Mouse (Mus musculus) frontal cortex, adult (tissue): Measurements from ENCODE around the gene Per1.
A peak's percentile ranks its signal among the peaks of the same experiment; 100 is the strongest.

Source experiments
- ATAC-seq: cut with Nextera tagmentation; 2 replicates; pipeline ENCODE4 v1.9.2; 2017; ENCODE audit warnings: mild to moderate bottlenecking, moderate library complexity, mixed read lengths; ENCODE audit not compliant: low TSS enrichment

The Per1 gene

GRCm38 (mm10) chr11:69114621-69115020 is 19.6 kb downstream of the Per1 start:
- ATAC-seq: no peak

GRCm38 (mm10) chr11:69116843-69117242 is 21.8 kb downstream of the Per1 start:
- no peak for ATAC-seq

GRCm38 (mm10) chr11:69117737-69118695 is 23.0 kb downstream of the Per1 start:
- peak; percentile 29 for ATAC-seq

- no peak for ATAC-seq
Observed at GRCm38 (mm10) chr11:69118765-69119164, 23.7 kb downstream of the Per1 start.

- no peak for ATAC-seq
Observed at GRCm38 (mm10) chr11:69119446-69120155, 24.6 kb downstream of the Per1 start.

- no peak for ATAC-seq
Observed at GRCm38 (mm10) chr11:69120221-69121000, 25.4 kb downstream of the Per1 start, which contains the start of gene Hes7. Gene Hes7, plus strand, starts transcription at chr11:69120404.

GRCm38 (mm10) chr11:69121001-69121740 is 26.2 kb downstream of the Per1 start:
- ATAC-seq: no peak

GRCm38 (mm10) chr11:69121741-69122335 is 26.8 kb downstream of the Per1 start:
- no peak for ATAC-seq

- ATAC-seq: peak; percentile 22; the same call in 1 of the 2 replicates
Observed at GRCm38 (mm10) chr11:69122336-69122951, 27.4 kb downstream of the Per1 start, which contains the start of gene 9130213A22Rik. Gene 9130213A22Rik, minus strand, starts transcription at chr11:69122589.

GRCm38 (mm10) chr11:69123056-69123692 is 28.2 kb downstream of the Per1 start:
- no peak for ATAC-seq

GRCm38 (mm10) chr11:69123693-69124497 is 28.9 kb downstream of the Per1 start:
- peak; percentile 28; the same call in 1 of the 2 replicates for ATAC-seq

GRCm38 (mm10) chr11:69124498-69124847 is 29.5 kb downstream of the Per1 start:
- ATAC-seq: no peak

GRCm38 (mm10) chr11:69125041-69125851 is 30.2 kb downstream of the Per1 start:
- peak; percentile 26; the same call in 1 of the 2 replicates for ATAC-seq

- no peak for ATAC-seq
Observed at GRCm38 (mm10) chr11:69125852-69125918, 30.7 kb downstream of the Per1 start, which contains the start of gene Aloxe3. Gene Aloxe3, plus strand, starts transcription at chr11:69125896.

GRCm38 (mm10) chr11:69125919-69126705 is 31.1 kb downstream of the Per1 start:
- ATAC-seq: no peak

- ATAC-seq: no peak
Observed at GRCm38 (mm10) chr11:69126706-69127095, 31.7 kb downstream of the Per1 start.

- no peak for ATAC-seq
Observed at GRCm38 (mm10) chr11:69128426-69129122, 33.6 kb downstream of the Per1 start.
